14 mouse cellular contexts compared by ENCODE assay signal in genomic region chr8:118288259-118288952, GRCm38 (mm10). TPM values are rescaled to one million over a fixed set of nuclear protein-coding genes. Genes with fewer than 3 reads are reported as not detected.
DNase-seq lines count a peak whose midpoint lies in the region; ATAC-seq and TF ChIP-seq lines count a peak whose summit lies in the region.
"Had no signal": no experiment of that assay in that cellular context is flagged by ENCODE, and none has a peak within 500 bp of the region (broad histone marks: within the 10 kb centered on the region; RNA-seq: fewer than 3 reads in every experiment).

No protein-coding gene starts in this region.

- ATAC-seq in heart, embryonic 11.5 days (replicated peaks; ENCODE audit: insufficient number of reproducible peaks, low FRiP score, low TSS enrichment), result no peak
- ATAC-seq in lung, postnatal 0 days, result no peak
- ATAC-seq: hindbrain, embryonic 16.5 days had no signal

- peaks cover 55% of the 10 kb centered on the region for H3K4me1 ChIP-seq in heart, embryonic 11.5 days (ENCODE audit: control insufficient read depth, insufficient read depth, low read length)
- H3K4me1 ChIP-seq in lung, postnatal 0 days (ENCODE audit: insufficient read depth, low read depth, low read length), result 0 out of 2 replicates have a peak, but pooled peaks cover 3% of the 10 kb centered on the region

- peak; percentile 49 for TF ChIP-seq CTCF in lung, postnatal 0 days (IDR thresholded peaks at IDR 0.05)

- peak; percentile 18 to 26 for DNase-seq in heart, adult 18-20 months
- DNase-seq in lung, postnatal 0 days (ENCODE audit: low spot score), result peak; percentile 28
- DNase-seq in lung, postnatal 4 days, result no peak
- DNase-seq in cerebellum, postnatal 14 days, result peak; percentile 38 to 62
- no peak for DNase-seq in right cerebral cortex, adult 2 months (ENCODE audit: low spot score in 2 of 2)
- no peak for DNase-seq in MN1 (ENCODE audit: low spot score)
- DNase-seq: kidney, postnatal 14 days; right cerebral cortex, postnatal 25 days had no signal

- no peak overlapping the region for H3K27ac ChIP-seq in heart, embryonic 11.5 days (ENCODE audit: low read depth, low read length)
- no peak overlapping the region for H3K27ac ChIP-seq in lung, postnatal 0 days (ENCODE audit: low read length)
- H3K27ac ChIP-seq: macrophage had no signal

- H3K27me3 ChIP-seq in heart, embryonic 11.5 days (ENCODE audit: control insufficient read depth, insufficient read depth, low read length), result peaks cover 6% of the 10 kb centered on the region; the same call in 1 of the 2 replicates
- H3K27me3 ChIP-seq in lung, postnatal 0 days (replicated peaks; ENCODE audit: insufficient read depth, low read length), result peaks cover 15% of the 10 kb centered on the region; the same call in 1 of the 2 replicates
- H3K27me3 ChIP-seq: CH12.LX had no signal

- WGBS in heart, embryonic 11.5 days (ENCODE audit: insufficient replicate concordance), result 55% methylated on average over 8 of the region's 8 CpGs
- WGBS in lung, postnatal 0 days, result 57% methylated on average over 8 of the region's 8 CpGs

- no peak overlapping the region for H3K9ac ChIP-seq in heart, embryonic 11.5 days (ENCODE audit: low read depth, low read length)
- no peak overlapping the region for H3K9ac ChIP-seq in lung, postnatal 0 days (replicated peaks; ENCODE audit: low read depth)

- H3K36me3 ChIP-seq in heart, embryonic 11.5 days (ENCODE audit: control insufficient read depth, insufficient read depth, low read length), result no peaks in the 10 kb centered on the region
- H3K36me3 ChIP-seq in lung, postnatal 0 days (ENCODE audit: insufficient read depth, low read length), result no peaks in the 10 kb centered on the region

- H3K9me3 ChIP-seq in heart, embryonic 11.5 days (replicated peaks; ENCODE audit: control insufficient read depth, low read length), result no peaks in the 10 kb centered on the region
- no peaks in the 10 kb centered on the region for H3K9me3 ChIP-seq in lung, postnatal 0 days (ENCODE audit: low read length)

- no peak for TF ChIP-seq EP300 in lung, postnatal 0 days (IDR thresholded peaks at IDR 0.05)

- H3K4me2 ChIP-seq in heart, embryonic 11.5 days, result no peak overlapping the region
- H3K4me2 ChIP-seq in lung, postnatal 0 days (replicated peaks; ENCODE audit: low read depth, low read length), result no peak overlapping the region
- H3K4me2 ChIP-seq: liver, embryonic 11.5 days had no signal

- no peak overlapping the region for H3K4me3 ChIP-seq in heart, embryonic 11.5 days (ENCODE audit: low read depth, low read length)
- no peak overlapping the region for H3K4me3 ChIP-seq in lung, postnatal 0 days (ENCODE audit: low read depth, low read length)

RNA-seq across cellular contexts. Expression of gene Cdh13, which starts 4.9 kb away (rescaled TPM):
- total RNA-seq in heart, adult 18-20 months (2021), result 100 to 1,000 TPM; 159 to 168 TPM
- 37.1 and 38.2 TPM in 2 replicates for polyA plus RNA-seq in heart, embryonic 11.5 days (2014; fragmentation: Nextera tagmentation; extraction: Ambion mirVana)
- 8.6 and 9.6 TPM in 2 replicates for polyA plus RNA-seq in lung, postnatal 0 days (2015; fragmentation: Nextera tagmentation; extraction: Ambion mirVana)
- total RNA-seq: CH12.LX; monocyte, adult 5-6 weeks had no signal
- polyA plus RNA-seq: macrophage had no signal

Comparison
In these comparisons a context has a peak if more than half of its experiments do, and no peak if none do; other contexts are left out.
1. DNase-seq: peak in heart, adult 18-20 months (2 of 2), lung, postnatal 0 days (single experiment) and cerebellum, postnatal 14 days (2 of 2); none in lung, postnatal 4 days (0 of 2), right cerebral cortex, adult 2 months (0 of 2) and MN1 (single experiment).